Mouse (Mus musculus): ENCODE results near the gene Mras.

Gene Mras

GRCm38 (mm10) chr9:99418377-99418776 is 18.8 kb downstream of the Mras start:
- no peak for DNase-seq (ENCODE audit: extremely low read depth, insufficient read length, low spot score)

GRCm38 (mm10) chr9:99417288-99417846 is 19.8 kb downstream of the Mras start:
- no peak for DNase-seq (ENCODE audit: extremely low read depth, insufficient read length, low spot score)

- no peak for DNase-seq (ENCODE audit: extremely low read depth, insufficient read length, low spot score)
Observed at GRCm38 (mm10) chr9:99416809-99417208, 20.4 kb downstream of the Mras start.

DNA sequence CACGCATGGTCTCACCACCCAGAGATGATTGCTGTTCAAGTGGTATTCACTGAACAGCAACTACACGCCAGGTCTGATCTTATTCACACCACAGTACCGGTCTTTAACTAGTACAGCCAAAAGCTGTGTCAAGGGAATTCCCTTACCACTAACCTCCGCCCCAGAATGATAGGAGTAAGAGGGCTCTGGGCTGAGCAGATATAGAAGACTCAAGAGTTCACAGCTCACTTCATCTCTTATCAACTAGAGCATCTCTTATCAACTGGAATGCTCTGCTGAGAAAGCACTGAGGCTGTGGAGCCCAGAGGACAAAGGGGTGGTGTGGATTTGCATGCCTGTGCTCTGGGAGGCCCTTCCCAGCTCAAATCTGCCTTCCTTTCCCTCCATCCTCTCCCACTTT is 25.4 kb downstream of the Mras start:
- DNase-seq (ENCODE audit: extremely low read depth, insufficient read length, low spot score): no peak

DNA sequence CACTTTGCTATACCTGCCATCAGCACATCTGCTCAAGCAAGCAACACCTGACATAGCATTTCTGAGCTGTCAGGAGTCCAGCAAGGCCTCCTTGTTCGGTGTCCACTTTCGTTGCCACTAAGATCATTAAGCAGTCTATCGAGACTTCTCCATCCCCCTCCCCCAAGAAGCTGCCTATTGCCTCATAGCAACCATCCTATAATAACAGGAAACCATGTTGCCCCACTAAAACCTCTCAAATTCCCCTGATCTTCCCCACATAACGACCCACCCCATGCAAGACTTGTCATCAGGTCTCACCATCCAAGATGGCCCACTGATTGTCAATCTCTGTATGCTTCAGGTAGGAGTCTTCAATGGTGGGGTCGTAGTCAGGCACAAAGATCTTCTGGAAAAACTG is 26.1 kb downstream of the Mras start:
- no peak for DNase-seq (ENCODE audit: extremely low read depth, insufficient read length, low spot score)

DNA sequence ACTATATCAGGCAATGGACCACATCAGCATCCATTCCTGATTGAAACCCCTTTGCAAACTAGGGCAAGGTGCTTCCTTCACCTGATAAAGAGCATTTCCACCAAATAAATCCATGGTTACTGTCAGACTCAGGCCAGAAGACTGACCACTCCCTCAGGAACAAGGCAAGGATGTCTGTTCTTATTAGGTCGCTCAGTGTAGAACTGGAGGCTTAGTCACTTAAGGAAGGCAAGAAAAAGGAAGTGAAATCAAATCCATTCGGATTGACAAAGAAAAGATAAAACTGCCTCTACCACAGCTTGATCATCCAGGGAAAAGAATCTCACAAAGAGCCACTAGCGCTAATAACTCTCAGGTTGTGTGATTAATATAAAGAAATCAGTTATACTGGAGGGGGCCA is 27.9 kb downstream of the Mras start:
- no peak for DNase-seq (ENCODE audit: extremely low read depth, insufficient read length, low spot score)

GRCm38 (mm10) chr9:99401288-99401974 is 35.8 kb downstream of the Mras start:
- DNase-seq (ENCODE audit: extremely low read depth, insufficient read length, low spot score): no peak

- DNase-seq (ENCODE audit: extremely low read depth, insufficient read length, low spot score): no peak
Observed at GRCm38 (mm10) chr9:99400781-99401180, 36.4 kb downstream of the Mras start.

DNA sequence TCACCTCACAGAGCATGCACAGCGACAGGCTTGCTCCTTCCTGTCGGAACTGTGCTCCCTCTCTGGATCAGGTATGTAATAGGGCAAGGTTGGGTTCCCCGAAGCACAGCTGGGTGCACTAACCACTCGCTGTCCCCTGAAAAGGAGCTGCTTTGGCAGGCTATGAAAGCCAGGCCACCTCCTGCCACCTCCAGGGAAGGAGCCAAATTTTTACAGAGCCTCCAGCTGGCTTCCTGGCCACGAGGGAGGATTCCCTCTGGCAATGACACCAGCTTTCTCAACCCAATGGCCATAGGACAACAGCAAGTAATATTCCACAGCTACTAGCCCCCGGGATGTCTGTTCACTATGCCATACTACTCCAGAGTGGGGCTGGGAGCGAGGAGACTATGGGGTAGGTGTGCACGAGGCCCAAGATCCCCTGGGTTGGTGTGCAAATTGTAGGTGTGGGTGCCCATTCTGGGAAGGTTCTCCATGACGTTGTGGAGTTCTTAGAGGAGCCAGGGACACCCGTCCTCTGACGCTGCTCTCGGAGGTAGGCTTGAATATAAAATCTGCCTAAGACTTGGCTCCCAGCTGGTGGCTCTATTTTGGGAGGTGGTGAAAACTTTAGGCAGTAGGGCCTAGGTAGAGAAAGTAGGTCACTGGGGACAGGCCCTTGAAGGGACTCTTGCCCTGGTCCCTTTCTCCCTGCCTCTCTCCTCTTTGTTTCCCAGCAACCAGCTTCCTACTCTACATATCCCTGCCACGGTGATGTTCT is 39.9 kb downstream of the Mras start:
- DNase-seq (ENCODE audit: extremely low read depth, insufficient read length, low spot score): no peak

DNA sequence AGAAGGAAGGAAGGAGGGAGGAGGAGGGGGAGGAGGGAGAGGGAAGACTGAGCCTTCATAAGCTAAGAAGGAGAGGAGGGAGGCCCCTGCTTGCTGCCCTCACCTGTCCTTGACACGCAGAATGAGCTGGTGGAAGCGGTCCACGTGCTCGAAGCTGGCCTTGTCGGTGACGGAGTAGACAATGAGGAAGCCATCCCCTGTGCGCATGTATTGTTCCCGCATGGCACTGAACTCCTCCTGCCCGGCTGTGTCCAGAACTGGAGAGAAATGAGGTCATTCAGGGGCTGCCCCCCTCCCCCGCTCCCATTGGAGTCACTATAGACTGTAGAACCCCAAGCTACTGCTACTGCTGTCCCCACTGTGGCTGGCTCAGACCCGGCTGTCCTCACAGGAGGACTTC is 42.8 kb downstream of the Mras start:
- no peak for DNase-seq (ENCODE audit: extremely low read depth, insufficient read length, low spot score)

DNA sequence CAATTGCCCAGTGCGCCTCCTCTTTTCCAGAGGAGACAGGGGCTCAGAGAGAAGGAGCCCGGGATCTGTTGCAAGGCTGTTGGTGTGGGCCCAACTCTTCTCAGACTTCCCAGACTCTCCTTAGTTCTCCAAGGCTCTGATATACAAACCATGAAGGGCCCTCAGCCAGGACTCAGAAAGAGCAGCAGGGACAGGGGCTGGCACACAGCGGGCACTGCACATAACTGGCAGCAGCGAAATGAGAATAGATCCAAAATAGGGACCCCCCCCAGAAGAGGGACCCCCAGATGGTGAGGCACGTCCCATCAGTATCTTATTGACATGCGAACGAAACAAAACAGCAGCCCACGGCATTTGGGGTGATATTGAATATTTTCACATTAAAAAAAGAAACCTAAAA is 44.0 kb downstream of the Mras start:
- DNase-seq (ENCODE audit: extremely low read depth, insufficient read length, low spot score): no peak

- no peak for DNase-seq (ENCODE audit: extremely low read depth, insufficient read length, low spot score)
Observed at GRCm38 (mm10) chr9:99391557-99391956, 45.6 kb downstream of the Mras start.

GRCm38 (mm10) chr9:99390716-99391115 is 46.5 kb downstream of the Mras start:
- no peak for DNase-seq (ENCODE audit: extremely low read depth, insufficient read length, low spot score)

DNA sequence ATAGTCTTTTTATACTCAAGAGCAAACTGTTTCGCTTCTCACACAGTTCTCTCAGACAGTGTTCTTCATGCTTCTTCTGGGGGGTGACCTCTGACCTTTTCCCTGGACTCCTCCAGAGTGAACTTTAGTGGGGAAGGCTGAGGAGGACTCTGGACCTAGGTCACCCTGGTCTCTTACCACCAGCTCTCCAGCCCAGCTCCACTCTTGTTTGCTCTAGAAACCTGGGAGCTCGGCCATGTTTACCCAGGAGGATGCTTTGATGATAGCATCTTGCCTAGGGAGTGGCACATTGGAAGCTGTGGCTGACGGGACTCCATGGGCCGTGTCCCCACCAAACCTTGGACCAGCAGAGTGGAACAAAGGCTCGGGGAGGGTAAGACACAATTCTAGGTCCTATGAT is 47.0 kb downstream of the Mras start:
- no peak for DNase-seq (ENCODE audit: extremely low read depth, insufficient read length, low spot score)

DNA sequence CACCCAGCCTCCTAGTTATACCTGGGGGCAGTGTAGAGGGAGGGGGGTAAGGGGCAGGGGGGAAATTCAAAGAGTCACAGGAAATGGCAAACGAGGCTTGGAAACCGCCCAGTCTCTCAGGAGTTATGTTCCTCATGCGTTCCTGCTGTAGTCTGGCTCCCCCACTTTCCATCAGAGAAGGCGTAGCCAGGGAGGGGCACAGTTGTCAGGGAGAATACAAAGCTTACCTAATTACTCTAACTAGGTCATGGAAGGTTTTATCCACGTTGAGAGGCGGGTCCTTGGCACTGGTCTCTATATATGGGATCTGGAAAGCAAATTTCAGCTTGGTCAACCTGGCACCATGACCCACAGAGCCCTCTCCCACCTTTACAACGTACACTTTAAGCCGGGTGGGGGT is 47.7 kb downstream of the Mras start:
- no peak for DNase-seq (ENCODE audit: extremely low read depth, insufficient read length, low spot score)

- peak; percentile 82 for DNase-seq (ENCODE audit: extremely low read depth, insufficient read length, low spot score)
Observed at GRCm38 (mm10) chr9:99388856-99389255, 48.3 kb downstream of the Mras start.

- DNase-seq (ENCODE audit: extremely low read depth, insufficient read length, low spot score): no peak
Observed at GRCm38 (mm10) chr9:99388078-99388477, 49.1 kb downstream of the Mras start.

- no peak for DNase-seq (ENCODE audit: extremely low read depth, insufficient read length, low spot score)
Observed at GRCm38 (mm10) chr9:99382556-99382955, 54.6 kb downstream of the Mras start.

DNA sequence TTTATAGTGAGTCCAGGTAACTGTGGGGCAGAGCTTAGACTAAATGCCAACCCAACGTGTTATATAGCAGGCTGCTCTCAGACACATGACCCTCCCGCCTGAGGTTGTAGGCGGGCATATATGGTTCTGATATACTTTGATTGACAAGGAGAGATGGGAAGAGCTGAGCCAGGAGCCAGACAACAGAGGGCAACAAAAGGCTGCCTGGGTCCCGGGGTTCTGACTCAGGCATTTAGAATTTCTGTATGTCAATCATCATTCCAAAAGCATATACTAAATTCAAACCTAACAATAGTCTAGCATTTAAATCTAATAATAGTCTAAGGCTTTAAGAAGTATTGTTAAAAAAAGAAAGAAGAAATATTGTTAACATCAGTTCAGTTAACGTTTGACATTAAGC is 58.0 kb downstream of the Mras start:
- DNase-seq (ENCODE audit: extremely low read depth, insufficient read length, low spot score): no peak

DNA sequence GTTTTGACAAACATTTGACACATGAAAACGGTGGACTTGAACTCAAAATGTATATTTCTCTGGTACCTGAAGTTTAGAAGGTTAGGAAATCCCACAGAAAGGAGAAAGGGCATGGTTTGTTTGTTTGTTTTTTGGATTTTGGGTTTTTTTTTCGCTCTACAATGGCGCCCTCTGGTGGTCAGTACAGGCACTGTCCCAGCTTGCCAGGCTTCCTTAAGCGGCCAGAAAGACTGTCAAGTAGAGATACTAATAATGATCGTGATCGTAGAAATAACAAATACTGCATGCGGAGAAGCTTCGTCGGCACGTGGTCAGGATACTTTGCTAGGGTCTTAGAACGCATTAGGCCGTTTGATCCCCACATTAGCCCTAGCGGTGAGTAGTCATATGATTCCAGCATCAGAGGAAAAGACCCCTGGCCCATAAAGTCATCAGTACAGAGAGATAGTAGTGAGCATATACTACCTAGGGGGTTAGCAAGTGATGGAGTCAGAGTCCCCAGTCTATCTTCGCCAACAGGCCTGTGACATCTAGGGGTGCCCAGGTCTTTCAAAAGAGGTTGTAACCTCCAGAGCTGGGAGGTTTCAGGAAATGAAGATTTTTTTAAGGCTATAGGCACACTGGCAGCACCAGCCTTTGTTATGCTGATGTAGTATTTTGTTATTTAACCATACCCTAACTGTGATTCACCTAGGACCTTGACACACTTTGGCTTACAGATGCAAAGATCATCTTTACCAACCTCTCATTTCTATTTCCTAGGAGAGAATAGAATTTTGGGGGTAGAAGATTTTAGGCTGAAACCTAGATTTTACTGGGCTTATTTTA is 60.4 kb downstream of the Mras start:
- no peak for DNase-seq (ENCODE audit: extremely low read depth, insufficient read length, low spot score)

DNA sequence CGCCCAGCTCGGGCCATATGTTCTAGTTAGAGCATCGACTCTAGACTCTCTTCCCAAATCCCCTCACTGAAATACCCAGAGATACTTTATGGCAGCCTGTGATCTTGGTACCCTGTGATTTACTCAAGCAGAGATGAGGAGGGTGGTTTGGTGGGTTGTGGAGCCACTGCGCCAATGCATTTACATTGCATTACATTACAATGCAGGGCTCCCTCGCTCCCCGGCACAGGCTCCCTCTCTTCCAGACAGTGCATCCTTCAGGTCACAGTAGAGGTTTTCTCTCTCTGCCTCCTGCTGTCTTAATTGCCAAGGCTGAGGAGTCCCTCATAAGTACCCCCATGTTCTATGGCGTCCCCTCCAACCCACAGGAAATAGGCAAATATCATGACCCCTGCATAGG is 68.8 kb downstream of the Mras start:
- no peak for DNase-seq (ENCODE audit: extremely low read depth, insufficient read length, low spot score)
